In genomic region chr11:43681472-43682414, GRCm38 (mm10) we compare ENCODE assay signal across 8 mouse cellular contexts. TPM values are rescaled to one million over a fixed set of nuclear protein-coding genes. Genes with fewer than 3 reads are reported as not detected.
DNase-seq lines count a peak whose midpoint lies in the region; ATAC-seq and TF ChIP-seq lines count a peak whose summit lies in the region.

TSS of gene Pwwp2a (plus strand) at chr11:43681998.

- H3K9me3 ChIP-seq in hindbrain, embryonic 10.5 days, result no peaks in the 10 kb centered on the region
- H3K9me3 ChIP-seq in lung, postnatal 0 days (ENCODE audit: low read length), result no peaks in the 10 kb centered on the region

- under 1% methylated on average over 73 of the region's 87 CpGs for WGBS in hindbrain, embryonic 10.5 days
- WGBS in lung, postnatal 0 days, result under 1% methylated on average over 43 of the region's 87 CpGs

- no peaks in the 10 kb centered on the region for H3K27me3 ChIP-seq in hindbrain, embryonic 10.5 days (ENCODE audit: insufficient read depth, poor library complexity, severe bottlenecking)
- H3K27me3 ChIP-seq in lung, postnatal 0 days (replicated peaks; ENCODE audit: insufficient read depth, low read length), result no peaks in the 10 kb centered on the region

- H3K36me3 ChIP-seq in hindbrain, embryonic 10.5 days, result peaks cover 29% of the 10 kb centered on the region
- no peaks in the 10 kb centered on the region for H3K36me3 ChIP-seq in lung, postnatal 0 days (ENCODE audit: insufficient read depth, low read length)

- TF ChIP-seq CTCF in lung, postnatal 0 days (IDR thresholded peaks at IDR 0.05), result peak; percentile 26; the same call in 1 of the 2 replicates

- no peak; the same call in none of the 2 replicates for TF ChIP-seq EP300 in lung, postnatal 0 days (IDR thresholded peaks at IDR 0.05)

- H3K4me1 ChIP-seq in hindbrain, embryonic 10.5 days (replicated peaks), result peaks cover 31% of the 10 kb centered on the region
- H3K4me1 ChIP-seq in lung, postnatal 0 days (ENCODE audit: insufficient read depth, low read depth, low read length), result no peaks in the 10 kb centered on the region

- peak; percentile 89 for ATAC-seq in frontal cortex, adult (ENCODE audit: low TSS enrichment)
- ATAC-seq in lung, postnatal 0 days, result peak; percentile 99

- peak within 1 kb of the TSS; percentile 93 for H3K4me3 ChIP-seq in hindbrain, embryonic 10.5 days
- peak within 1 kb of the TSS; percentile 90 for H3K4me3 ChIP-seq in lung, postnatal 0 days (ENCODE audit: low read depth, low read length)

- peak within 1 kb of the TSS; percentile 77 for H3K9ac ChIP-seq in lung, postnatal 0 days (replicated peaks; ENCODE audit: low read depth)

- H3K27ac ChIP-seq in hindbrain, embryonic 10.5 days, result peak within 1 kb of the TSS; percentile 99
- H3K27ac ChIP-seq in lung, postnatal 0 days (ENCODE audit: low read length), result peak within 1 kb of the TSS; percentile 94

- H3K4me2 ChIP-seq in lung, postnatal 0 days (replicated peaks; ENCODE audit: low read depth, low read length), result peak within 1 kb of the TSS; percentile 93

- peak; percentile 100 for DNase-seq in MN1 (ENCODE audit: low spot score)
- DNase-seq in cerebellum, adult 9-10 months, result peak; percentile 99
- peak; percentile 99 for DNase-seq in hindbrain, embryonic 10.5 days (ENCODE audit: low spot score)
- peak; percentile 98 for DNase-seq in layer of hippocampus, adult 9-11 months
- DNase-seq in lung, postnatal 0 days (ENCODE audit: low spot score), result peak; percentile 99
- peak; percentile 99 for DNase-seq in ovary, postnatal 14 days (ENCODE audit: low spot score)
- peak; percentile 98 for DNase-seq in thymus, postnatal 14 days

RNA-seq across cellular contexts. Expression of gene Pwwp2a, which starts in this region (rescaled TPM):
- polyA plus RNA-seq in hindbrain, embryonic 10.5 days (2016; fragmentation: Nextera tagmentation; extraction: Ambion mirVana), result 27.3 and 34.1 TPM in 2 replicates
- 14.2 and 17.0 TPM in 2 replicates for polyA plus RNA-seq in lung, postnatal 0 days (2015; fragmentation: Nextera tagmentation; extraction: Ambion mirVana)

Comparison
In these comparisons a context has a peak if more than half of its experiments do, and no peak if none do; other contexts are left out.
1. Peak in every context shown above with its lines: DNase-seq, ATAC-seq, H3K4me3 ChIP-seq and H3K27ac ChIP-seq.